Mouse (Mus musculus) embryonic fibroblast, embryonic 13.5 days (primary cell): ENCODE measurements at regions not wholly inside any gene's neighbourhood (a gene's known extent, or its start where the extent isn't known, plus 50 kb on each side); places are given as distances from the start of the nearest gene placed in this dataset.

Source experiments
- H3K27ac ChIP-seq: 2 replicates; pipeline ENCODE4 v1.5.1; 2012; ENCODE audit warnings: low read length, control low read depth, inconsistent platforms; ENCODE audit not compliant: insufficient read depth
- H3K4me1 ChIP-seq: 2 replicates; pipeline ENCODE4 v1.6.1; 2011; ENCODE audit warnings: low read length; ENCODE audit not compliant: control insufficient read depth, insufficient read depth
- H3K4me3 ChIP-seq: 2 replicates; pipeline ENCODE4 v1.5.1; 2011; ENCODE audit warnings: mild to moderate bottlenecking, control low read depth, low read length; ENCODE audit not compliant: insufficient read depth
- CTCF ChIP-seq: IDR thresholded peaks from 2 replicates; pipeline ENCODE4 v1.5.1; 2011; ENCODE audit warnings: mild to moderate bottlenecking, control low read depth, low read length, moderate library complexity, borderline replicate concordance; ENCODE audit not compliant: insufficient read depth
- POLR2A ChIP-seq: IDR thresholded peaks from 2 replicates; pipeline ENCODE4 v1.6.1; 2011; ENCODE audit warnings: low read depth, mild to moderate bottlenecking, control low read depth, low read length, moderate library complexity

GRCm38 (mm10) chr13:46041475-46041874 is 76.7 kb upstream of the Atxn1 start:
- Histone ChIP-seq H3K4me1 (no peaks in the 10 kb centered on the region; the same call in 1 of the 2 replicates), H3K27ac (no peak overlapping the region), H3K4me3 (no peak overlapping the region)
- TF ChIP-seq CTCF (no peak), POLR2A (no peak)

GRCm38 (mm10) chr13:46040062-46040461 is 75.3 kb upstream of the Atxn1 start:
- H3K4me1 ChIP-seq: no peaks in the 10 kb centered on the region; the same call in 1 of the 2 replicates
- no peak overlapping the region for H3K4me3 ChIP-seq

GRCm38 (mm10) chr13:46038441-46039331 is 73.9 kb upstream of the Atxn1 start:
- TF ChIP-seq CTCF (no peak), POLR2A (no peak)
- H3K27ac ChIP-seq: no peak overlapping the region
- H3K4me1 ChIP-seq: no peaks in the 10 kb centered on the region; the same call in 1 of the 2 replicates
- H3K4me3 ChIP-seq: no peak overlapping the region

More at GRCm38 (mm10) chr13:46040062-46040461, 75.3 kb upstream of the Atxn1 start:
- no peak overlapping the region for H3K27ac ChIP-seq
- TF ChIP-seq POLR2A (no peak), CTCF (no peak)

GRCm38 (mm10) chr13:46032281-46032680 is 67.5 kb upstream of the Atxn1 start:
- no peak for TF ChIP-seq POLR2A
- TF ChIP-seq CTCF: no peak
- Histone ChIP-seq H3K4me3 (no peak overlapping the region), H3K27ac (no peak overlapping the region), H3K4me1 (no peaks in the 10 kb centered on the region)

DNA sequence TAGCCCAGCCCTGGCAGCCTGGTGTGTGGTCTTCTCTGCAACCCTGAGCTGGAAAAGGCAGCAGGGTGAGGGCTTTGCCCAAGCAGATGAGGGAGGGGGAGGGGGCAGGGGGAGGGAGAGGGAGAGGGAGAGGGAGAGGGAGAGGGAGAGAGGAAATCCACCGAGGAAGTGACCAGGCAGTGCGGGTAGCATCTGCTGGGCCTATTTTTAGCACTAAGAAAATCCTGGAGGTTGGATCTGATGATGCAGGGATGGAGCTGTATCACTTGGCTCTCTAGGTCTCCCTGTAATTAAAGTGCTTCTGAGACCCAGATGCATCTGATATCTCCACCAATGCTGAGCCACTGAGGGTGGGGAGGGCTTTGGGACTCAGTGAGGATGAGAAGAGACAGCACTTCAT is 61.2 kb upstream of the Atxn1 start:
- Histone ChIP-seq H3K4me1 (no peaks in the 10 kb centered on the region), H3K4me3 (no peak overlapping the region), H3K27ac (no peak overlapping the region)
- TF ChIP-seq CTCF: no peak

- H3K27ac ChIP-seq: no peak overlapping the region
- no peaks in the 10 kb centered on the region for H3K4me1 ChIP-seq
- H3K4me3 ChIP-seq: no peak overlapping the region
- TF ChIP-seq CTCF: no peak
- no peak for TF ChIP-seq POLR2A
These were observed 58.8 kb upstream of the Atxn1 start for GRCm38 (mm10) chr13:46023630-46024041.

GRCm38 (mm10) chr13:46023187-46023586 is 58.4 kb upstream of the Atxn1 start:
- no peak for TF ChIP-seq POLR2A
- TF ChIP-seq CTCF: no peak
- Histone ChIP-seq H3K4me1 (no peaks in the 10 kb centered on the region), H3K4me3 (no peak overlapping the region), H3K27ac (no peak overlapping the region)

DNA sequence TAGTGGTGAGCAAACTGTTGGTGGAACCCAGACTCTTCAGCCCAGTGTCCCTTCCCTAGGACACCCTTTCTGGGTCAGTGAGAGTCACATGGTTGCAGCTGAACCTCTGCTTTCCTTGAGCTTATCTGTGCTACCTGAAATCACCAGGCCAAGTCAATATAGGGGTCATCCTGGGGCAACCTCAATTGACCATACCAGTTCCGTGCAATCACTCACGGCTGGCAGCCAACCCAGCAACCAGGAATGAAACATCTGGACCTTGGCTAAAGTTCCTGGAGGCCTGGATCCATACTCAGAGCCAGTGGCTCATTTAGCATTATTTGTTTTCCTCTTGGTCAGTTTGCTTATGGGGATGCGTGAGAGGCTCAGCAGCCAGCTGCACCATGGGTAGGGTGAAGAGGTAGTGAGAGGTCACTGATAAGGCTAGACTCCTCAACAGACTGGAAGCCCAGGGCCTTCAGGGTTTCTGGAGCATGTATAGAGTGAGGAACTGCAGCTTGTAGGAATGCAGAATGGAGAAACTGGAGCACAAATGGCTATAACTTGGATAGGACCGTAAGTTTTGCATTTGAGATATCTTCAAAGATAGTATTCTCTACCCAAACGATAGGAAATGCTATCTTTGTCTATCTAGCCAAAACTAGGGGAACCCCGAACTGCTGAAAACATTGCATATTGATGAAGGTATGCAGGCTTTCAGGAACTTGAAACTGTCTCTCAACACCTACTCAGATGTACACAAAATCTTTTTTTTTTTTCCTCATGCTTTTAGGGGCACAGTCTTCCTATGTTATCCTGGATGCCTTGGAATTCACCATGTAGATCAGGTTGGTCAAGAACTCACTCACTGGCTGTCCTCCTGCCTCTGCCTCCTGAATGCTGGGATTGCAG is 56.4 kb upstream of the Atxn1 start:
- Histone ChIP-seq H3K4me3 (no peak overlapping the region), H3K4me1 (no peaks in the 10 kb centered on the region), H3K27ac (no peak overlapping the region)
- TF ChIP-seq CTCF: no peak

DNA sequence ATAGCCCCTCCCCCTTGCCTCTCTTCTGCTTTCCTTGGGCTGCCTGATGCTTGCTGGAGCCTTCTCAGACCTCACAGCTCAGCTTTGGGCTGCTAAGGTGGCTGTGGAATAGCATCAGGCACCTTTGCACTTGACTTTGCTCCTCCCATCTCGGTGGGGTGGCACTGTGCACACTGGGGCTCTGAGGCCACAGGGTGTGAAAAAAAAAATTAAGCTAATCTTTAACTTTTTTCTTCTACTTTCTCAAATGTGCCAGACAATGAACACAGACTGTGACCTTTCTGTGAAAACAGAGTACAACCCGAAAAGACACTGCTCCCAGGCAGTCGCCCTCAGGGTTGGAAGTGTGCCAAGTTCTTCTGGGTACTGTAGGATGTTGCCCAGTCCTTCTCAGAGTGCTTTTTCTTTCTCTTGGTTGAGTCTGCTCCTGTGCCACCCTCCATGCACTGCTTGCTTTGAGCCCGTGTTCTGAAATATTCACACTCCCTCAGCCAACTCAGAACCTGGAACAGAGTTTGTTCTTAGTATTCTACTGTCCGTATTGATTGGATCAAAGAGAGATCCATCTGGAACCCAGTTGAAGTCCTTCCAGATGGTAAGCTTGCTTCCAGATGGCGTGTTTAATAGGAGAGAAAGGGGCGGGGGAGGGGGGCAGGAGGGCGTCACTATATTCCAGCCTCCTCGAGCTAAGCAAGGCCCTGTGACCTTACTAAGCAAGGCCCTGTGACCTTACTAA is 54.8 kb upstream of the Atxn1 start:
- no peak overlapping the region for H3K4me3 ChIP-seq
- no peak overlapping the region for H3K27ac ChIP-seq
- no peaks in the 10 kb centered on the region for H3K4me1 ChIP-seq
- TF ChIP-seq CTCF: no peak
- no peak for TF ChIP-seq POLR2A

DNA sequence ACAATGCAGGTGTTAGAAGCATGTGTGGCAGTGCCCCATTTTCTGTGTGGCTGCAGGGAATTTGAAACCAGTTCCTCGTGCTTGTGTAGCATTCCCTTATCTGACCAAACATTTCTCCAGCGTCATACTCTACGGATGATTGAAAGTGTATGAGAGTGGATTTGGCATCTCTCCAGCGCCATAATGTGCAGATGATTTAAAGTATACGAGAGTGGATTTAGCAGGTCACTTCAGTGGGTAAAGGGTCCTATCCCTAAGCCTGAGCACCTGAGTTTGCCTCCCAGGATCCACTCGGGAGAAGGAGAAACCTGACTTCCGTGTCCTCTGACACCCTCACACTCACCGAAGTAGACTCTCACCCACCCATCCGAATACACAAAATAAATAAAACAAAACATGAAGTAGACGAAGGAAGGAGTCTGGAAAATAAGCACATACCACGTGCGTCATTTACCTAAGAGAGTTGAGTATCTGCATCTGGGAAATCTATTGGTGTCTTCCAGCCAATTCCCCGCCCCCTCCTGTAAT is 54.2 kb upstream of the Atxn1 start:
- H3K4me1 ChIP-seq: no peaks in the 10 kb centered on the region
- H3K27ac ChIP-seq: no peak overlapping the region
- no peak for TF ChIP-seq CTCF
- no peak for TF ChIP-seq POLR2A
- no peak overlapping the region for H3K4me3 ChIP-seq
